Mouse (Mus musculus) ES-E14 (cell line): ENCODE results near the gene Irf8. TPM values are rescaled to one million over a fixed set of nuclear protein-coding genes. Genes with fewer than 3 reads are reported as not detected.

Source experiments
- DNase-seq: peaks from one replicate; pipeline ENCODE4 v3.0.0-alpha.2; 2013; ENCODE audit warnings: low read depth, low spot score
- H3K27ac ChIP-seq: 2 replicates; pipeline ENCODE4 v1.5.1; 2012; ENCODE audit warnings: low read depth, mild to moderate bottlenecking, low read length, moderate library complexity, mixed read lengths; ENCODE audit not compliant: poor library complexity, insufficient read depth, severe bottlenecking
- H3K36me3 ChIP-seq: 2 replicates; pipeline ENCODE4 v1.6.1; 2012; ENCODE audit warnings: mild to moderate bottlenecking, low read length, moderate library complexity, mixed read lengths; ENCODE audit not compliant: control insufficient read depth, poor library complexity, insufficient read depth, severe bottlenecking
- H3K4me1 ChIP-seq, 2 experiments: fragments of 150-350 bp in 1 of 2; sonication (generic) in 1 of 2; 2 replicates each; pipeline ENCODE4 v1.6.1; 2012; ENCODE audit warnings: low read length in 2 of 2, mild to moderate bottlenecking in 1 of 2, mixed read lengths in 1 of 2; ENCODE audit not compliant: control insufficient read depth in 2 of 2, insufficient read depth in 2 of 2, poor library complexity in 1 of 2
- H3K4me3 ChIP-seq, 2 experiments: fragments of 150-350 bp in 1 of 2; sonication (generic) in 1 of 2; 2 replicates each; pipeline ENCODE4 v1.5.1; 2012; ENCODE audit warnings: low read length in 2 of 2, low read depth in 1 of 2, mild to moderate bottlenecking in 1 of 2, mixed read lengths in 1 of 2; ENCODE audit not compliant: insufficient read depth in 1 of 2, poor library complexity in 1 of 2, severe bottlenecking in 1 of 2
- H3K9ac ChIP-seq: 2 replicates; pipeline ENCODE4 v1.6.1; 2012; ENCODE audit warnings: low read depth, mild to moderate bottlenecking, low read length, mixed read lengths; ENCODE audit not compliant: poor library complexity, insufficient read depth, severe bottlenecking
- H3K9me3 ChIP-seq: fragments of 150-350 bp; sonication (generic); 2 replicates; pipeline ENCODE4 v1.6.1; 2012; ENCODE audit warnings: low read depth, mild to moderate bottlenecking, low read length; ENCODE audit not compliant: control insufficient read depth, insufficient read depth
- CHD2 ChIP-seq: IDR thresholded peaks from 2 replicates; pipeline ENCODE4 v1.6.1; 2014; ENCODE audit warnings: mild to moderate bottlenecking, low read depth, low read length, inconsistent platforms
- HCFC1 ChIP-seq: IDR thresholded peaks from 2 replicates; pipeline ENCODE4 v1.6.1; 2012; ENCODE audit warnings: low read length, inconsistent platforms, borderline replicate concordance; ENCODE audit not compliant: insufficient read depth
- MAFK ChIP-seq: IDR thresholded peaks from 2 replicates; pipeline ENCODE4 v1.6.1; 2014; ENCODE audit warnings: mild to moderate bottlenecking, low read depth, low read length, inconsistent platforms; ENCODE audit not compliant: insufficient read depth
- ZC3H11A ChIP-seq: IDR thresholded peaks from 2 replicates; pipeline ENCODE4 v1.6.1; 2012; ENCODE audit warnings: low read depth, mild to moderate bottlenecking, inconsistent platforms, low read length, borderline replicate concordance
- ZNF384 ChIP-seq: IDR thresholded peaks from 2 replicates; pipeline ENCODE4 v1.6.1; 2012; ENCODE audit warnings: low read depth, low read length, inconsistent platforms
- in situ Hi-C, 2 experiments: fragments of 600-800 bp; cut with MboI; formaldehyde crosslinking; loops; one replicate each; pipeline ENCODE4 v1.15.1; 2025; ENCODE audit warnings: low sequenced_read_pairs in 2 of 2, inconsistent platforms in 1 of 2; ENCODE audit not compliant: unreplicated experiment in 2 of 2
- total RNA-seq: library from RNA; depleted of rRNA; stranded (reverse); fragments of 300-350 nt; gene quantifications from 2 replicates; pipeline ENCODE4 v1.2.3, GENCODE M21; 2012

The Irf8 gene
- total RNA-seq, 1 experiment: 1.2 TPM

DNA sequence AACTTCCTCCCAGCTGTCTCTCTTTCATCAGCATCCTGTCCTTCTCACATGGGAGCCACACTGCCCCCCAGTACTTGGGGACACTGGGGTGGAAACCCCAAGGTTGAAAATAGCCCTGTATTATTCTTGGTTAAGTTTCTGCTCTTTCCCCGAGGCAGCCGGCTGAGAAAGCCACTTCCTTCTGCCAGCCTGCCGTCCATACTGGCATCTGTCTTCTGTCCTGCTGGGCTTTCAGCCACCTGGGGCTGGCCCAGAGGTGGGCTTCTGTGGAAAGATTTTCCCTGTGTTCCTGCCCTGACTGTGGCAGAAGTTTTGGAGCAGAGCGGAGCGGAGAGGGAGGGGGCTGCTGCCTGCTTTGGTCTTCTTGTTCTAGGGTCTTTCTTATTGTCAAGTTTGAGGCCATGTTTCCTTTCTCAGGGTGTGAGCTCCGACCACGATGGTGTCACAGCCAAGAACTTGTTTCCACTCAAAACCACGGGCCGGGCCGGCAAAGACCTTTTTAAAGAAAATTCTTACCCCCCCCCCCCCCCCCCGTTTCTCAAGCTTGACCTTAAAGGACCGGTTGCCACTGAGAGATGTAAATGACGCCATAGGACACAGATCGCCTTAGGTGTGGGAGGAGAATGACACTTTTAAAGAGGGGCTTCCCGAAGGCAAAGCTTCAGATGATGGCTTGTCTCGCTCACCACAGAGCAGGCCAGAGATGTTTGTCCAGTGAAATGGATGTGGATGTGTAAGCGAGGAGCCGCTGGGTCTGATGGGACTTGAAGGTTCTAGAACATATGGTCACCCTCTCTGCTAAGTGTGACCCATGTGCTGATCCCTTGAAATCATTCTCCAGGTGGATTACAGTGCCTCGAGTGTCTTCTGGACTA is 24.4 kb downstream of the Irf8 start:
- Histone ChIP-seq H3K9ac (no peak overlapping the region), H3K4me1 (peaks cover 0 to 2% of the 10 kb centered on the region in 2 experiments; a peak in 1 of 4 replicates), H3K4me3 (no peak overlapping the region), H3K9me3 (no peaks in the 10 kb centered on the region), H3K36me3 (no peaks in the 10 kb centered on the region), H3K27ac (no peak overlapping the region)
- no peak for DNase-seq
- TF ChIP-seq HCFC1 (no peak), CHD2 (no peak), ZC3H11A (no peak), ZNF384 (no peak), MAFK (no peak)
- in situ Hi-C loops: no loop called here

- H3K9ac ChIP-seq: no peak overlapping the region
- no peak overlapping the region for H3K4me3 ChIP-seq
- no peaks in the 10 kb centered on the region for H3K36me3 ChIP-seq
- TF ChIP-seq ZNF384 (no peak), CHD2 (no peak), HCFC1 (no peak), MAFK (no peak), ZC3H11A (no peak)
- no peak for DNase-seq
- in situ Hi-C loops: no loop called here
- no peaks in the 10 kb centered on the region for H3K4me1 ChIP-seq
- H3K27ac ChIP-seq: no peak overlapping the region
- H3K9me3 ChIP-seq: no peaks in the 10 kb centered on the region
Observed at GRCm38 (mm10) chr8:120763267-120763666, 27.1 kb downstream of the Irf8 start.

DNA sequence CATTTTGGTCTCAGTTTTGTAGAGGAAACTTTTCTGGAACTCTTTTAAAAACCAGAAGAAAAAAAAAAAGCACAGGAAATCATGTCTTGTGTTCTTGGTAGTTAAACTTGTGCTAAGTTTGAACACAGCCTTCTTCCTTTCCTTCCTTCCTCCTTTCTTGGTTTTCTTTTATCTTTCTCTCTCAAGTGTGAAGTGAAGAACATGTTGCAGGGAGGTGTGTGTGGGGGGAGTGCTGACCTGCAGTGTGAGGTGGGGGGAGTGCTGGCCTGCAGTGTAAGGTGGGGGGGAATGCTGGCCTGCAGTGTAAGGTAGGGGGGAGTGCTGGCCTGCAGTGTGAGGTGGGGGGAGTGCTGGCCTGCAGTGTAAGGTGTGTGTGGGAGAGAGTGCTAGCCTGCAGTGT is 28.5 kb downstream of the Irf8 start:
- TF ChIP-seq ZNF384: no peak
- TF ChIP-seq ZC3H11A: no peak
- no peak for TF ChIP-seq CHD2
- no peak for TF ChIP-seq HCFC1
- no peak for TF ChIP-seq MAFK
- H3K4me3 ChIP-seq: no peak overlapping the region
- in situ Hi-C loops: no loop called here
- H3K36me3 ChIP-seq: no peaks in the 10 kb centered on the region
- no peak overlapping the region for H3K9ac ChIP-seq
- DNase-seq: no peak
- H3K9me3 ChIP-seq: no peaks in the 10 kb centered on the region
- no peaks in the 10 kb centered on the region for H3K4me1 ChIP-seq
- H3K27ac ChIP-seq: no peak overlapping the region

DNA sequence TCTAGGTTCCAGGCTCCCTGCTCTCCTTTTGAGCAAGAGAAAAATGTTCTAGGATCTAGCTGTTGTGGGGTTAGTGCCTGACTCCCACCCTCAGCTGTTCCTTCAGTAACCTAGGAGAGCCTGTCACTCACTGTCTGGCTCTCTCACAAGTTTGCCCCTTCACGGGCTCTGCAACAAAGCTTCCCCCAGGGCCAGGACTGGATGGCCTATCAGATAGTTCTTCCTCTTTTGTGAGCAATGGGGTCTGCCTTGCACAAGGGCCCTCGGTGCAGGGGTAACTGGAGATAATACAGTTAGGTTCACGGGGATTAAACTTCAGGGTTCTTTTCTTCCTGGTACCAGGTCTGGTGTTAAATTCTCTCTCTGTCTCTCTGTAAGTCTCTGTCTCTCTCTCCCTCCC is 30.5 kb downstream of the Irf8 start:
- Histone ChIP-seq H3K4me1 (no peaks in the 10 kb centered on the region), H3K9me3 (no peaks in the 10 kb centered on the region), H3K27ac (no peak overlapping the region), H3K9ac (no peak overlapping the region), H3K4me3 (no peak overlapping the region), H3K36me3 (no peaks in the 10 kb centered on the region)
- TF ChIP-seq HCFC1: no peak
- TF ChIP-seq CHD2: no peak
- no peak for TF ChIP-seq MAFK
- TF ChIP-seq ZNF384: no peak
- no peak for DNase-seq
- in situ Hi-C loops: no loop called here
